Mouse (Mus musculus) WW6 (cell line): ENCODE measurements around the gene Dnah2.
A peak's percentile ranks its signal among the peaks of the same experiment; 100 is the strongest.

Experiments used
- DNase-seq: peaks from one replicate; pipeline ENCODE4 v3.0.0-alpha.2; 2013; ENCODE audit warnings: low read depth, low spot score

Dnah2 gene

DNA sequence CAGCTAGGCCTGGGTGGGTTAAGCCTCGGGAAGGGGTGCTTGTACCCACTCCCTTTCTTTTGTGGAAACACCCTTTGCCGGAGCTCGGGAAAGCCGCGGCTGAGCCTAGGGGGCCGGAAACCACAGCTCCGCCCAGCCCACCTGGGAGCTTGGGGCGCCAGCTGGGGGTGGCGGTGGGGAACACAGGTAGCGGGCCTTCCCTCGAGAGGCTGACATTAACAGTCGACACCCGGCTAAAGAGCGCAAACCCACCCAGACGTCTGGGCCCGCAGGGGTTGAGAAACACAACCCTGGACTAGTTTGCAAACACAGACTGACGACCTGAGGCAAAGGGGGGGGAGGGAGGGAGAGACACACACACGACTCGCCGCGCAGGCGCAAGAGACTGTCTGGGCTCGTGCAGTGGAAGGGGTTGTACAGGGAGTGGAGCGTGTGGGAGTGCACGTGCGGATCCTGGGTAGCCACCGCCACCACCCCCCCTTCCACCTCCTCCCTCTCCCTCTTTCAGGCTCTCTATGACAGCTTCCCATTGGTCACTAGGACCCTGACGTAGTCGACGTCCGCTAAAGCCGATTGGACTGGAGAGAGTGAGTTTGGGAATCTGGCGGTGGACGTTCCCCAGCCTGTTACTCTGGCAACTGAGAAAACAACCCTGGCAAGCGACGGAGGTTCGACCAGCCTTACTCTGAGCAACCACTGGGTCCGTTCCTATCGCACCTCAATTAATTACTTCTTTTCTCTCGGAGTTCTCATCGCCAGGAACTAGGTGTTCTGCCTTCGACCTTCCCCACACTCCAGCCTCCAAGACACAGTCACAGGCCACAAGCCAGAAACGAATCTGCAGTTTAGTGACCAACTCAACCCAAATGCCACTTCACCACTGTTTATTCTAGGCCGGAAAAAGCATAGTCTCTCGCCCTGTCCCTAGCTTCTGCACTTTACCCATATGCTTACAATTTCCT lies 130.1 kb downstream of the Dnah2 start:
- peak; percentile 95 for DNase-seq

DNA sequence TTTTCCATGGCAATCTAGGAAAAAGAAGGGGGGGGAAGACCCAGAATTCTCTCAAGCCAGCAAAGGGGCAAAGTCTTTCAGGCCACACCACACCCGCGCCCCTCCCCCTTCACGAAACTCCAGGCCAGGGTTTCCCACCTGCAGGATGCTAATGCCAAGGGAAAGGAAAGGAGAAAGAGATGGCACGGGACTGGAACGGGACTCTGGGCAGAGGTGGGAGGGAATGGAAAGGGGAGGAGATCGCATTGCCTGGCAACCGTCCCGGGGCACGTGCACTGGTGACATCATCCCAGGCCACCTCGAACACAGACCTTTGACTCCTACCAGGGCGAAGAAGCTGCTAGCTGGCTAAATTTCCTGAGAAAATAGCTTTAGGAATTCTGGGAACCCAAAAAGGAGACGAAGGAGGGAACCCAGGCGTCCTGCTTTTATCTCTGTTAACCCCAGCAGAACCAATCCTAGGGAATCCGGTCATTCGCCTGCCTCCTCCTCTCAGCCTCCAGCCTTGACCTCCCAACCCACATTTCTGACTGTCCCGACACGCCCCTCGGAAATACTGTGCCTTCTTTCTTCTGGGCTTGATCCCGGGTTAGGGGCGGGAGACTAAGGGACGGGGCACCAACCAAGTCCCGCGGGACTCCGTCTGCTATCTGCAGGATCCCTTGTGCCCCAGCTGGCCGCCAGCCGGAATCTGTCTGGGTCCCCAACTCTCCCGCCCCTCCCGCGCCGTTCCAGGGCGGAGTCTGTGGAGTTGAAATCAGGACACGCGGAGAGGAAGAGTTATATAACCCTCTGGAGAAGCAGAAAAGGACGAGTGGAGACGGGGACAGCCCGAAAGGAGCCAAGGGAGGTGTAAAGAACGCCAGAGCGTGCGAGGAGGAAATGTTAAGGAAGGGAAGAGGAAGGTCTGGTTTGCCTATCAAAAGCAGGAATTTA lies 131.2 kb downstream of the Dnah2 start:
- DNase-seq, result peak; percentile 95

DNA sequence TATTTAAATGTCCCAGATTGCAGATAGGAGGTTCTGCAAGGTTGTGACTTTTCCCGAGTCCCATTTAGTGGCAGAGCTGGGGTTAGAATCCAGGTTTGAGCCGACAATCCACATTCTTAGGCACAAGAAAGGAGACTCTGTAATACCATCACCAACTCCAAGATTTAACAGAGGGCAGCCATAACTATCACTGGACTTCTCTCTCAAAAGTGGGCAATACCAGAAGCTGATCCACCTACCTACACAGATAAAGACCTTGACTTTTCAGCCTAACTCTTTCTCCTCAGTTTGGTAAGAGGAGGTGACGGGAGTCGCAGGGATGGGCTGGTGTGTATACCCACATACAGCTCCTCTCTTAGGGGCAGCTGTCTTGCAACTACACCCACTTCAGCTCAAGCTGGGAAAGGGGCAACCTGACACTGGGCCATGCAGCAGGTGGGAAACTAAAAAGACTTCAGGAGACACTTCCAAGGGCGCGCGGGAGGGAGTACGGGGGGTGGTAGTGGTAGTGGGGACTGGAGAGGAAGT lies 131.9 kb downstream of the Dnah2 start:
- DNase-seq, result no peak

DNA sequence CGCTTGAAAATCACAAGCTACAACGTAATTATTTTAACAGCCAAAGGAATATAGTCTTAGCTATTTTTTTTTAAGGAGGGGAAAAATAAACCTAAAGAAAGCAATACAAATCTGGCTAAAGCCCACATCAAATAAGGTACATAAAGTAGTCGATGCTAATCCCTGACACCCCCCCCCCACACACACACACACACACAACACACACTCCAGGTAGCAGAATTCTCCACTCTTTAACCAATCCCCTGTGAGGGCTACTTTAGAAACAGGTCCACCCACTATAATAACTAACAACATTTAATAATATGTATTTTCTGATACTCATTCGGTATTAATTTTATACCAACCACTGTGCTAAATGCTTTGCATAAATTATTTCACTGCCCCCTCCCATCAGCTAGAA lies 132.4 kb downstream of the Dnah2 start:
- DNase-seq, result no peak

DNA sequence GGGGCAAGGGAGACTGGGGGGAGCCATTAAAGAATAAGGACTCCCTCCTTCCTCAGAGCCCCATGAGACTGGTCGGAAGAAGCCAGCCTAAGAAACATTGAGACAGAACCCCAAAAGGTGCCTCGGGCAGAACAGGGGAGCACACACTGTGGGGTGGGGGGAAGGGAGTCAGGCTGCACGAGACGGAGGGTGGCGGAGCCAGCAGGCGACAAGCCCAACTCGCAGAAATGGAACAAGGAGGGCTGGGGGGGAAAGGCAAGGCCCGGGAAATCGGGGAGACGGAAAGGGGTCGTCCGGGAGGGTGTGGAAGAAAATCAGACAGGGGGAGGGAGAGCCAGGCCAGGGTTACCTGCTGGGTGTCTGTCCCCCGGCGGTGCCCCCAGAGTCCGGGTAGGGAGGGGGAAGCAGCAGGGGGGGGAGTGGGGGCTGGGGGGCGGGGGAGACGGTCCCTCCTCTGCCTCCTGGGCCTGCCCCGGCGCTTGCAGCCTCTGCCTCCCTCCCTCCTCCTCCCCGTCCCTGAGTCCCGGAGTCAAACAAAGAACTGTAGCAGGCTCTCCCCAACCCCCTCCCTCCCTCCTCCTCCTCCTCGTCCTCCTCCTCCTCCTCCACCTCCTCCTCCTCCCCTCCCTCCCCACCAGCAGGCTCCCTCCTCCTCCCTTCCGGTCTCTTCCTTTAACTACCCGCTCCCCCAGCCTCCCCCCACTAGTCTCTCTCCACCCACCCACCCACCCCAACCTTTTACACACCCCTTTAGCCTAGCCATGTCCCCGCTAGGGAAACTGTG lies 133.1 kb downstream of the Dnah2 start:
- DNase-seq, result no peak

DNA sequence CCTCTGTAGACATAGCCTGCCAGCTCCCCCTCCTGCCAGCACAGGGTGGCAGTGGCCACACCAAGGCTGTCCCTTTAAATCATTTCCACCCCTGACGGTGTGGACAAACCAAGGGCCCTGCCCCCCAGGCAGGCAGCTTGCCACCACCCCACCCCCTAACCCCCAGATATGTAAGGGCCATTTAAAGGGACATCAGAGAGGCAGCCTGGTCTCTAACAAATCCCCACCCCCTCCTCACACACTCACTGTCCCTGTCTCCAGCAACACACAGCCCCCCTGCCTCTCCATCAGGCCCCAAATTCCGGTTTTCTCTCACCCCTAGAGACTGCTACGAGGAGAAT lies 133.6 kb downstream of the Dnah2 start:
- DNase-seq, result no peak

DNA sequence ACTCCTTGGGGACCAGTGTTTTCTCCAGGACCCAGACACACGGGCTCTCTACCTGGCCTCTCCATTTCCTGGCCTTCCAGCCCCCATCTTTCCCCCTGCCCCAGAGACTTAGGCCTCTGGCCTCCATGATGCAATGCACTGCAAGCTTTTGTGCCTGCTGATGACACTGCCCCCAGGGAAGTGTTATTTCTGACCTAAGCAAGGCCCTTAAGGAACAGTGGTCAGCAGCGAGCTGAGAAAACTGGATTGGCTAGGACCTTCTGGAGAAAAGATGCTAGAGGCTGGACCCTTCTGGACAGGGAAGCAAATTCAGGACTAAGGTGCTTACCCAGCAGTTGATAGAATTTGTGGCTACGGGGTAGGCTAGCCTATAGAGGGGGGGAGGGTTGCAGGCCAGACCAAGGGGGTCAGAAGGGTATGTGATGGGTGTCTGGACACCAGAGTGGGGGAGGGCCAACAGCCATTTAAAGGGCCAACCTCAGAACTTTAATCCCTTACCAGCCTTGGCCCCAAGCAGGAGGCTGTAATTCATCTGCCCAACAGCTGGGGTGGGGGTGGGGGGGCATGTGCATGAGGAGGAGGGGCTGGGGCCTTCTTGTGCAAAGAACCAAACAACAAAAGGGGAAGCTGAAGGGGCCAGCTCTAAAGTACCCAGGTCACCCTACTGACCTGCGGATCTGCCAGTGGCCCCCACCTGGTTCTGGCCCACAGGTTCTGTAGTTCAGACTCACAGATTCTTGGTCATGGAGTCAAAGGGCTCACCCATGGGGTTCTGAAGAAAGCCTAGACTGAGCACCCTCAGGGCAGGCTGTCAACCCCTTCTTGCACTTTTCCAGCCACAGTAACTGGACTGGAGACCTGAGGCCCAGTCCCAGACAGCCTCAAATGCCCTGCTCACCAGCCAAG lies 134.2 kb downstream of the Dnah2 start:
- DNase-seq, result no peak

DNA sequence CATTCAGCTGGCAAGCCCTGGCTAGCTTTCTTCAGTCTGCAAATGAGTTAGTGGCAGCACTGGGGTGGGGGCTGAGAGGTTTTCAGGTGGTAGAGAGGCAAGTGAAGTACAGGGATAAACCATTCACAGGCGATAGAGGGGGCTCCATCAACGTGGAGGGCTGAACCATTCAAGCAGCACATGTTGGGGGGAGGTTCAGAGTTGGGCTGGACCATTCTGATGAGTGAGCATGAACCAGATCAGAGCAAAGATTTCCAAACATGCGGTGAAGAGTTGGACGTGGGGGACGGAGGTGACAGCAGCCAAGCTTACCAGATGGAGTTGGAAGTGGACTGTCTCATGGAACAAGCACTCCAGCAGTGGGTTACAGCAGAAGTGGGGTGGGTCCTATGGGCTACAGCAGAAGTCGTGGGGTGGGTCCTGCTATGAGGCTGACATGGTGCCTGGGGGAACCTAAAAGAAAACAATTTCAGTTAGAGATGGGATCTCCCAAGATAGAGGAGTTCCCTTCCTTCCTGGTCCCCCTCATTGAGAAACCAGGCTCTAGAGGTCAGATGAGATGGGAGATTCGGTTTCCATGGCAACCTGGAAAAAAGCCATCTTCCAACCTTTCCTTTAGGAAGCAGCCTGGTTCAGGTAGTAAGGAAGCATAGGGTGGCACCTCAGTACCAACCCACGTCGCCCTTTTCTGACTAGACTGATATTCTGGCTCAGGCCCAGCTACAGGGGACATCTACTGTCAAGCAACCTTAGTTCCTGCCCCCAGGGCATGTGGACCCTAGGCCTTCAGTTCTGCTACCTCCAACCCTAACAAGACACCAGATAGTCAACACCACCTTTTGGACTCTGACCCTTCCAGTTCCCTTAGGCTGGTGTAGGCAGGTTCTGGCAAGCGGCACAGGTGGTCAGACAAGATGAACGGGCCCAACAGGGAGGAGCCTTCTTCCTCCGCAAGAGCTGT lies 135.4 kb downstream of the Dnah2 start, which contains the start of gene Kdm6b:
Gene Kdm6b, minus strand, starts transcription at position 455 of the 961 bp plus-strand sequence.
- no peak for DNase-seq

DNA sequence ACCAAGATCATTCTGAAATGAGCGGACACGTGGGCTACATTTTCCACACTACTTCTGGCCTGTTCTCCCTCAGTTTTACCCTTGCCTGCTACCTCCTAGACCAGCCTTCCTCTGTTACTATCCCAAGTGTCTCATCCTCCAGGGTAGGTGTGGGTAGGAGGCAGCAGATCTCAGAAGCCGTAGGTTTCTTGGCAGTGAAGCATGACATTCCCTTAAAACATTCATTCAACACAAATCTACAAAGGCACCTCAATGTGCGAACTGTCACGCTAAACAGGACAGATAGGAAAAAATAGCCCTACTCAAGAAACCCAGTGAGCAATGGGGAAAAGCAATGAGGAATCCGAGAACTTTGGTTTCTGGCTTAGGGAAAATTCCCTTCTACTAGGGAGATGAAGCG lies 136.4 kb downstream of the Dnah2 start:
- no peak for DNase-seq

DNA sequence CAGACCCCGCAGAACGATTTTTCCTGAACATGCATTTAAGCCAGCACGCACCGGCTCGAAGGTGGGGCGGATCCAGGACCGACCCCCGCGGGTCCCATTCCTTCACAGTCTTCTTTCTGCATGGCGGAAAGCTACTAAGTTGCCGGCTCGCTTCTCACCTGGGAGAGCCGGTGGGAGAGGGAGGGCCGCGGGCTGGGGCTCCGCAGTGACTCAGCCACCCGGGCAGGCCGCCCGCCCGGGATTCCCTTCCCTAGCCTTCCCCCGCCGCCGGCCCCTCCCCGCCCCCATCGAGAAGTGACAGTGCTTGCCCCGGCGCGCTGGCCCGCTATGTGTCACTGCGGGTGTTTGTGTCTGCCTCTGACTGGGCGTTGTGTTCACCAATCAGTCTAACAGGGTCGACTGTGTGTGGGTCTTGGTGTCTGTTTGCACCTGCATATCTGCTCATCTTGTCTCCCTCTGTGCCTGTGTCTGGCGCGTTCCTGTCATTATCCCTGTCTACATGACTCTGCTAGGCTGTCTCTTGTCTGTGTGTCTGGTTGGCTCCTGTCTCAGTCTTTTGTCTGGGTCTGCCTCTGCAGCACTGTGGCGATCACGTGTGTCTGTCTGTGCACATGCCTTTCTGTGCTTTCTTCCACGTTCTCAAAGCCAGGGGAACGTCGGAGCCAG lies 137.2 kb downstream of the Dnah2 start:
- DNase-seq, result no peak

DNA sequence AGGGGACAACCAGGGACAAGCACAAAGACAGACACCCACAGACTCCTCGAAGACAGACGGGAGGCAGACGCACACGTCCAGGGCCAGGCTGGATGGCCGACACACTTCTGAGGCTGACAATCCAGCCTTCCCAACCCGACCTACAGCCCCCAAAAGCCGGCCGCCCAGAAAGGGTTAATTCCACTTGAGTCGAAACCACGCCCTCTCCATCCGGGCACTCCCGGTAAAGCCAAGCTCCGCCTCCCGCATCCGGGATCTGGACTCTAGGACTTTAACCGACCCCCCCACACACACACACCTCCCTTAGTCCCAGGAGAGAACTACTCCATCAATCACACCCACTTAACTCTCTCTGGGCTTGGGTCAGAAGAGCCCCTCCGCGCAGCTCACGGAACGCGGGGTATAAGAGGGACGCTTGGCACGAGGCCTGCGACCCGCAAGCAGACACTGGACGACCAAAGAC lies 137.8 kb downstream of the Dnah2 start:
- peak; percentile 92 for DNase-seq

DNA sequence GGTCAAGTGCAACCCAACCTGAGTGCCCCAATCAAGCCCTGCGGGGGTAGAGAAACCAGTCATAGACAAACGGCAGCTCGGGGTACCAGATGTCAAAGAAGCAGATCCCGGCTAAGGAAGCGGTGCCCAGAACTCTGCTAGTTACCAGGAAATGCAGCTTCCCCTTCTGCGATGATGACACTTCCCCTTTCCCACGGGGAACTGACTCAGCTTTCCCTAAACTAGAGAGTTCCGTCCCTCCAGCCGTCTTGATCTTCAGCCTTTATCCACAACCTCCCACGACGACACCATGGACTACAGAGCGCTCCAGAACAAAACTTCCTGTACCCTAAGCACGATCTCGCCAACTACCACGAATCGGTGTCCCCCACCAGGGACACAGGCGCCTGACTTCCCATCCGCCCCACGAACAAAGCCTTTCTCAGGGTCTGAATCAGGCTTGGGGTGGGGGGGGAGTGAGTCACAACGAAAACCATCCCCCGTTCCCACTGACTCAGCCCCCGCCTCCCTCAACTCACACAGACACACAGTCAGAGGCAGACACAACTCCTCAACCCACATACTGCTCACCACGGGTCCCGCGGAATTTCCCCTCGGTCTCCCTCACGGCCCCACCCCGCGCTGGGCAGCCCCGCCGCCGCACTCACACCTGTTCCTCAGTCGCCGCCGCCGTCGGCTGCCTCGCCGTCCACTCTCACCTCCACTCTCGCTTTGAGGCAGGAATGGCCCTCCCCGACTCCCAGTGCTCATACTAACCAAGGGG lies 138.4 kb downstream of the Dnah2 start:
- DNase-seq, result no peak

DNA sequence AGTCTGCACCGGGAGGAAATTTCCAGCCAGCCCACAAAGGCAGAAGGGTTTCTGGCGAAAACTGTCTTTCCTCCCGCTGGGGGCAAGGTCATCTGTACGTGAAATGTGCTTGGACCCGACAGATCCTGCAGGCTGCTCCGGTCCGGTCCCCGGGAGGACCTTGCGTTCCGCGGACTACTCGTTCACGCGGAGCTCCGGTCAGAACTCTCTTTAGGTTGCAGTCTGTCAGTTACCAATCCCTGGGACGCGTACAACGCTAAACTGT lies 138.9 kb downstream of the Dnah2 start:
- DNase-seq, result no peak

DNA sequence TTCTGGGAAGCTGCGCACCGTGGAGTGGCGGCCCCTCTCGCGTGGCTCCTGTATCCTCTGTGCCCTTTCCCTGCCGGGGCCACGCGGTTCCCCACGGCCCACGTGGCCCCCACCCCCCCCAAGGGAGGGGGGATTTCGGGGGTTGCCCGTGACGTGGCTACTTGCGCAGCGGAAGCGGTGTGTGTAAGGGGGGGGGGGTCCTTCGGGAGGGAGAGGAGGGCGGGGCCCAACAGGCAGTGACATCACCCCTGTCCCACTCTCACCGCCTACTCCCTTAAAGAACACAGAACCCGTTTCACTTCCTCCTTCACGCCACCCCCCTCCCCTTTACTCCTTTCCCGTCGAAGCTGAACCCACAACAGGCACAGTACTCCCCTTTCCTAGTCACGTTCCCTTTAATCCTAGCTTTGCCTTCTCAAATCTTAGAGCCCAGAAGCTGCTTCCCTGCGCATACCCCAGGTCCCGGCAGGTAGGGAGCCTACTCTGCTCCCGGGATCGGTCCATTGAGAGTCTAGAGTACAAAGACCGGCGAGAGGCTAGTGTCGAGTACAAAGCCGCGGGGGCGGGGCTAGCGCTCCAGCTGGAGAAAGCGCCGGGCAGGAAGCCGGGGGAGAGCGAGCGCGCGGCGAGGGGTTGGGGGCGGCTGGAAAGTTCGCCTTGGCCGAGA lies 139.4 kb downstream of the Dnah2 start:
- no peak for DNase-seq

DNA sequence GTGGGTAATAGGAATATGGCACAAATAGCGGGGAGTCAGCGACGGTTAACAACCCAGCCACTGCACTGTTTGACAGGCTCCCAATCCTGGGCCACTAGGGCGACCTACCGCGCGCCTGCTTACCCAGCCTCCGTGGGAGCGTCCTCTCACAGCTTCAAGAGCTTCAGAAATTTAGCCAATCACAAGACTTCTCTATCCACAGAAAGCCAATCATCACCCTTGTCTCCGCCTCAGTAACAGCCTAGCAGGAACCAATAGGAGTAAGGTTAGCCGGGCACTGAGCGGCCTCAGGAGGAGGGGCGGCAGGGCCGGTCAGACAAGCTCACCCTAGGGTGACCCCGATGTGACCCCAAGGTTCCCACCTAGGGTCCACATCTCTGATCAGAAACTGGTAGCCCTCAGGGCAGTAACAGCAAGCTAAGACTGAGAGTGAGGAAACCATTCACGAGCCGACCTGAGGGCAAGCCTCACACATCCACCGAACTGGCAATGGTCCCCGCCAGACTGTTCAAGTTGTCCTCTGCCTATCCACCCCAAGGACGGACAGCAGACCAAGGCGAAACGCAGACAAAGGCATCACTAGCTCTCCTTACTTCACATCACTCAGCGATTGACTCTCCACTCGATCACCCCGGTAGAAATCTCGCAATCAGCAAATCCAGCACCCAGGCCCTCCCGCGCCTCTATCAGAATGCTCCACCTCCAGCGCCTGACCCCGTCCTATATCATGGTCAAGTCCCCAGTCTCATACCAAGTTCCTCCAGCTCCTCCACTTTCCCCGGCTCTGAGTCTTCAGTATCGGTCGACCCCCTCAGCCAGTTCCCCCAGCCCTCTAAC lies 140.2 kb downstream of the Dnah2 start:
- DNase-seq, result no peak

DNA sequence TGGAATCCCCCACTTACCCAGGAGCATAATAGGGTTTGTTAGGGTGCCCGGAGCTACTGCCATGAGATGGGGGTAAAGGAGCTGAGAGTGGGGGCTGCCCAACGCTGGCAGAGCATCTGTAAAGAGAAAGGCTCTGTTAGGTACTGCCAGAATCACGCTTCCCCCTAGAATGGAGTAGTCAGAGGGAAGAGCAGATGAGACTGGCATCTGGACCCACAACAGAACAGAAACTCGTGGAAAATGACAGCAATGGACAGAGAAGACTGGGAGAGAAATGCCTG lies 141.2 kb downstream of the Dnah2 start:
- no peak for DNase-seq
